Mouse (Mus musculus) lung, embryonic 16.5 days (tissue): ENCODE results near the gene Mapk3. TPM values are rescaled to one million over a fixed set of nuclear protein-coding genes. Genes with fewer than 3 reads are reported as not detected.

Source experiments
- ATAC-seq: fragments of 200-750 bp; cut with Nextera tagmentation; 2 replicates; pipeline ENCODE4 v1.8.0; 2017; ENCODE audit warnings: low read depth, mild to moderate bottlenecking, moderate library complexity
- H3K27ac ChIP-seq: fragments of 300-500 bp; sonication (generic); 2 replicates; pipeline ENCODE4 v1.5.1; 2014; ENCODE audit warnings: mild to moderate bottlenecking, control low read depth, low read length
- H3K27me3 ChIP-seq: fragments of 300-500 bp; sonication (generic); 2 replicates; pipeline ENCODE4 v1.6.1; 2014; ENCODE audit warnings: low read depth, low read length, mixed read lengths; ENCODE audit not compliant: control insufficient read depth, insufficient read depth
- H3K36me3 ChIP-seq: fragments of 300-500 bp; sonication (generic); 2 replicates; pipeline ENCODE4 v1.6.1; 2014; ENCODE audit warnings: low read length; ENCODE audit not compliant: control insufficient read depth, insufficient read depth
- H3K4me1 ChIP-seq: fragments of 300-500 bp; sonication (generic); replicated peaks from 2 replicates; pipeline ENCODE4 v1.6.1; 2014; ENCODE audit warnings: low read length, mixed read lengths; ENCODE audit not compliant: control insufficient read depth, insufficient read depth
- H3K4me2 ChIP-seq: fragments of 300-500 bp; sonication (generic); 2 replicates; pipeline ENCODE4 v1.6.1; 2014; ENCODE audit warnings: low read depth, low read length, control low read depth
- H3K4me3 ChIP-seq: fragments of 300-500 bp; sonication (generic); 2 replicates; pipeline ENCODE4 v1.5.1; 2014; ENCODE audit warnings: mild to moderate bottlenecking, low read length, control low read depth
- H3K9ac ChIP-seq: fragments of 300-500 bp; sonication (generic); 2 replicates; pipeline ENCODE4 v1.6.1; 2014; ENCODE audit warnings: low read length, control low read depth
- H3K9me3 ChIP-seq: fragments of 300-500 bp; sonication (generic); 2 replicates; pipeline ENCODE4 v1.6.1; 2016; ENCODE audit warnings: low read length; ENCODE audit not compliant: control insufficient read depth
- WGBS: fragments of 180-500 bp; shearing (Covaris S2); extraction: QIAGEN DNeasy Blood & Tissue Kit; methylation state at CpG from one replicate; pipeline ENCODE4 v1.1.7; 2014; 5-methylcytosine and 5-hydroxymethylcytosine counted together
- polyA plus RNA-seq: library from polyadenylated mRNA; unstranded; fragments of >200 nt; fragmentation: Nextera tagmentation; extraction: Ambion mirVana; gene quantifications from 2 replicates; pipeline ENCODE4 v1.2.1, GENCODE M21; 2015

Mapk3 gene
- polyA plus RNA-seq, result 138 and 139 TPM in 2 replicates

DNA sequence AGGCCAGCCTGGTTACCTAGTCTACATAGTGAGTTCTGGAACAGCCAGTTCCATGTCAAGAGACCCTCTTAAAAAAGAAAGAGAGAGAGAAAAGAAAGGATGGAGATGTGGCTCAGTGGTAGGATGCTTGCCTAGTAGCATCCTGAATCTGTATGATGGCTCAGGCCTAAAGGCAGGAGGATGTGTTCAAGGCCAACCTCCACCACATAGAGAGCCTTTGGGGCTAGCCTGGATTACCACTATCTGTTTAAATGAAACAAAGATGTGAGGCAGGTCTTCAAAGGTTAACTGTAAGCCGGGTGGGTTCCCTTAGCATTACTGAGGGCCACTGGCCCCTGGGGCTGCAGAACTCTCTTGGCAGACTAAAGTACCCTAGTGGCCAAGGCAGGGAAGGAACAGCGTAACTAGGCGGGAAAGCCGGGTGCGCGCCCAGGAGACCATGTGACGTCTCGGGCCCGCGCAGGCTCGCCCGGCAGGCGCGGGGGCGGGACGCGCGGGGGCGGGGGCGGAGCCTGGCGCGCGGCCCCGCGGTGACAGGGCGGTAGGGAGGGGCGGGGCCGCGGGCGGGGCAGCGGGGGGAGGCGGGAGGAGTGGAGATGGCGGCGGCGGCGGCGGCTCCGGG, at the start of gene Mapk3:
TSS of gene Mapk3 (plus strand) at position 552 of the 622 bp plus-strand sequence.
- Histone ChIP-seq H3K27ac (peak within 1 kb of the TSS; percentile 98), H3K27me3 (no peaks in the 10 kb centered on the region), H3K9ac (peak within 1 kb of the TSS; percentile 93), H3K9me3 (no peaks in the 10 kb centered on the region), H3K4me1 (peaks cover 28% of the 10 kb centered on the region), H3K4me2 (peak within 1 kb of the TSS; percentile 80), H3K36me3 (peaks cover 8% of the 10 kb centered on the region), H3K4me3 (peak within 1 kb of the TSS; percentile 86)
- peak; percentile 62 for ATAC-seq
- WGBS, result 1% methylated on average over 35 of the region's 38 CpGs

DNA sequence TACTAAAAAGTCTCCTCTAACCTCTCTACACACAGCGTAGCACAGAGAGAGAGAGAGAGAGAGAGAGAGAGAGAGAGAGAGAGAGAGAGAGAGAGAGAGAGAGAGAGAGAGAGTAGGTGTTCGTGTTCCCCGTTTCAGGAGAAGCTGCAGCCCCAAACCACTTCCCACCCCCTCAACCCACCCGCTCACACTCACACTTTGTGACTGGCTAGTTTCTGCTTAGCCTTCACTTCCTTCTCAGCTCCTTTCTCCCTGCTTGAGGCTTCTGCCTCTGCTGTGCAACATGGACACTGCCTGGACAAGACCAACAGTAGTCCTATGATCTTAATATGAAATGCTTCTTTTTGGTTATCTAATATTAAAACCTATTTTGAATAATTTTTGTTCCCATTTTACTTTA, 49.1 kb upstream of the Mapk3 start:
- no peak for ATAC-seq
- Histone ChIP-seq H3K36me3 (no peaks in the 10 kb centered on the region), H3K4me3 (no peak overlapping the region), H3K4me1 (no peaks in the 10 kb centered on the region), H3K9me3 (peaks cover 2% of the 10 kb centered on the region; the same call in 1 of the 2 replicates), H3K27me3 (0 out of 2 replicates have a peak, but pooled peaks cover under 1% of the 10 kb centered on the region), H3K9ac (no peak overlapping the region), H3K27ac (no peak overlapping the region), H3K4me2 (no peak overlapping the region)
- WGBS, result 54% methylated on average over 4 of the region's 4 CpGs

DNA sequence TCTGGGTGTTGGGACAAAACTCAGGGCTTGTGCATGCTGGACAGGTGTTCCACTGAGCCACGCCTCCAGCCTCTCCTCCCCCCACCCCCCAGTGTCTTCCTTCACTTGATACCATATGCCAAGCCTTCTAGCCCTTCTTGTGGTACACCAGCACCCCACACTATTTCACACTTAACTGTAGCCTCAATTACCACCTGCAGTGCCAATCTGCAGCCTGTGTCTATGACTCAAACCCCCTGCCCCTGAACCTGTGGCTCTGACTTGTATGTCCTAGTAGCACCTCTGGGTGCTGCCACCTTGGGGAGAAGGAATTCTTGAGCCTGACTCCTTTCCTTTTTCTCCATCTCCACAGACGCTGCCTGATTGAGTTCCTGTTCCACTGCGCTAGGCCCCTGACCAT, 47.5 kb upstream of the Mapk3 start:
- 78% methylated on average over 3 of the region's 3 CpGs for WGBS

GRCm38 (mm10) chr7:126715679-126716078, 43.7 kb upstream of the Mapk3 start:
- Histone ChIP-seq H3K4me3 (no peak overlapping the region), H3K27ac (no peak overlapping the region), H3K4me2 (no peak overlapping the region), H3K4me1 (no peaks in the 10 kb centered on the region), H3K27me3 (no peaks in the 10 kb centered on the region), H3K9ac (no peak overlapping the region), H3K36me3 (no peaks in the 10 kb centered on the region), H3K9me3 (peaks cover 2% of the 10 kb centered on the region; the same call in 1 of the 2 replicates)
- WGBS, result 59% methylated on average over 4 of the region's 4 CpGs
- no peak for ATAC-seq

More for the DNA sequence above, 47.5 kb upstream of the Mapk3 start:
- no peak for ATAC-seq
- H3K4me3 ChIP-seq, result no peak overlapping the region
- no peak overlapping the region for H3K27ac ChIP-seq
- no peaks in the 10 kb centered on the region for H3K36me3 ChIP-seq
- H3K27me3 ChIP-seq, result no peaks in the 10 kb centered on the region
- H3K4me2 ChIP-seq, result no peak overlapping the region
- peaks cover 2% of the 10 kb centered on the region; the same call in 1 of the 2 replicates for H3K9me3 ChIP-seq
- no peak overlapping the region for H3K9ac ChIP-seq
- H3K4me1 ChIP-seq, result no peaks in the 10 kb centered on the region

DNA sequence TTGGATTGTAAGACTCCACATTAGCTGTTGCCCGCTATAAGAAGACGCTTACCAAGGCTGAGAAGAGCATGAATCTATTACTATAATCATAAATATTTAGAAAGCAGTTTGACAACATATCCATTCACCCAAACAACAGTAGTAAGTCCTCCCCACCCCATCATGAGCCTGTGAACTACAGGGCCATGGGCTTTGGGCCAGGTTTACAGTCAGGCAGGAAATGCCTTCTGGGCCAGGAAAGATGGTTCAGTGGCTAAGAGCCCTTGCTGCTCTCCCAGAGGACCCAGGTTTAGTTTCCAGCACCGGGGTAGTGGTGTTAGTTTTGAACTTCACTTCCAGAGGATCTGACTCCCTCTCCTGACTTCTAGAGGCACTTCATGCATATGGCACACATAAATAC, 41.8 kb upstream of the Mapk3 start:
- Histone ChIP-seq H3K9ac (no peak overlapping the region), H3K4me1 (no peaks in the 10 kb centered on the region), H3K36me3 (no peaks in the 10 kb centered on the region), H3K4me2 (no peak overlapping the region), H3K27ac (no peak overlapping the region), H3K4me3 (no peak overlapping the region), H3K27me3 (no peaks in the 10 kb centered on the region), H3K9me3 (peaks cover 2% of the 10 kb centered on the region; the same call in 1 of the 2 replicates)
- WGBS, result 54% methylated on average over 3 of the region's 3 CpGs
- ATAC-seq, result no peak

GRCm38 (mm10) chr7:126718787-126719337, 40.5 kb upstream of the Mapk3 start:
- no peak overlapping the region for H3K4me3 ChIP-seq
- H3K9me3 ChIP-seq, result peaks cover 2% of the 10 kb centered on the region; the same call in 1 of the 2 replicates
- ATAC-seq, result no peak
- no peaks in the 10 kb centered on the region for H3K4me1 ChIP-seq
- no peaks in the 10 kb centered on the region for H3K27me3 ChIP-seq
- no peak overlapping the region for H3K27ac ChIP-seq
- 92% methylated on average over 5 of the region's 5 CpGs for WGBS
- H3K36me3 ChIP-seq, result no peaks in the 10 kb centered on the region
- H3K9ac ChIP-seq, result no peak overlapping the region
- no peak overlapping the region for H3K4me2 ChIP-seq

GRCm38 (mm10) chr7:126721635-126722034, 37.8 kb upstream of the Mapk3 start:
- Histone ChIP-seq H3K9ac (no peak overlapping the region), H3K4me2 (no peak overlapping the region), H3K4me3 (no peak overlapping the region), H3K4me1 (no peaks in the 10 kb centered on the region), H3K36me3 (no peaks in the 10 kb centered on the region), H3K9me3 (peaks cover 2% of the 10 kb centered on the region; the same call in 1 of the 2 replicates), H3K27me3 (no peaks in the 10 kb centered on the region), H3K27ac (no peak overlapping the region)
- WGBS, result 88% methylated on average over 13 of the region's 13 CpGs
- ATAC-seq, result no peak

DNA sequence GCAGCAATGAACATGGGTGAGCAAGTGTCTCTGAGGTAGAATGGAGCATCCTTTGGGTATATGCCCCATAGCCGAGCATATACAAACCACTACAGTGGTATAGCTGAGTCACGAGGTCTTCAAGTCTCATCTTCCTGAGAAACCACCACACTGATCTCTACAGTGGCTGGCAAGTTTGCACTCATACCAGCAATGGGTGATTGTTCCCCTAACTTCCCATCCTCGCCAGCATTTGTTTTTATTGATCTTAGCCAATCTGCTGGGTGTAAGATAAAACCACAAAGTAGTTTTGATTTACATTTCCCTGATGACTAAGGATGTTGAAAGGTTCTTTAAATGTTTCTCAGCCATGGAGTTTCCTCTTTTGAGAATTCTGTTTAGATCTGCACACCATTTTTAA, 34.3 kb upstream of the Mapk3 start:
- Histone ChIP-seq H3K4me2 (no peak overlapping the region), H3K27me3 (no peaks in the 10 kb centered on the region), H3K9ac (no peak overlapping the region), H3K36me3 (no peaks in the 10 kb centered on the region), H3K4me1 (no peaks in the 10 kb centered on the region), H3K27ac (no peak overlapping the region), H3K4me3 (no peak overlapping the region), H3K9me3 (no peaks in the 10 kb centered on the region)
- WGBS, result 63% methylated on average over 3 of the region's 3 CpGs
- no peak for ATAC-seq

- Histone ChIP-seq H3K36me3 (no peaks in the 10 kb centered on the region), H3K4me1 (no peaks in the 10 kb centered on the region), H3K4me2 (no peak overlapping the region), H3K27ac (no peak overlapping the region), H3K9me3 (no peaks in the 10 kb centered on the region), H3K27me3 (no peaks in the 10 kb centered on the region), H3K9ac (0 out of 2 replicates have a peak overlapping the region, but pooled peaks have one; percentile 20), H3K4me3 (no peak overlapping the region)
- 73% methylated on average over 5 of the region's 5 CpGs for WGBS
- no peak for ATAC-seq
Observed at GRCm38 (mm10) chr7:126725667-126726066, 33.7 kb upstream of the Mapk3 start.
